In the genomic region with DNA sequence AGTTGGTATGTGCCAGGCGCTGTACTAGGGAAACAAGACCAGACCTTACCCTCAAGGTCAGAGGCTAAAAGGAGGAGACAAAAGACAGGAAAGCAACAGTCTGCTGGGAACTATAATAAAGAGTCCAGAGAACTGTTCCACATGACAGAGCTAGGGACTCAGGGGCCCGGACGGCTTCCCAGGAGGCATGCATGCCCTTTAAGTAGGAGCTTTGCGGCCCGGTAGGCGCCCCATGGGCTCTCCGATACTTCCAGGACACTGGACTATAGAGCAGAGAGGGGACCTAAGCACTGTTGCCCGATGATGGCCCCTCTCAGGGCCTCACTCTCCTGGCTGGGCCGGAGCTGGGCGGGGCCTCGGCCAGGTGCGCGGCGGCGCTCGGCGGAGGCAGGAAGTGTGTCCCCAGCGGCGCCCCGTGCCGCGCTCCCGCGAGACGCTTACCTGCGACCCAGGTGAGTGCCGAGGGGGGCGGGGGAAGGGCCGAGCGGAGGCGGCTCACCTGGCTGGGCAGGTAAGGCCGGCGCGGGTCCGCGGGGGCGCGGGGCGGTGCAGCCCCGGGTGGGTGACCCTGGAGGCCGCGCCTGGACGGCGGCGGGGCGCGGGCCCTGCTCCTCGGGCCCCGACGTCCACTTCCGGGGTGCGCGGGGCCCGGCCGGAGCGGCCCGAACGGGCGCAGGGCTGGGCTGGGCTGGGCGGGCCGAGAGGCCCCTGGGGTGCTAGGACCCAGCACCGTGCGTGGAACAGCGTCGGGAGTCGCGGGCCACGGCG, we compare ENCODE assay signal across 9 mouse cellular contexts. TPM values are rescaled to one million over a fixed set of nuclear protein-coding genes. Genes with fewer than 3 reads are reported as not detected.
DNase-seq lines count a peak whose midpoint lies in the region; ATAC-seq lines count a peak whose summit lies in the region.
"Had no signal": no experiment of that assay in that cellular context is flagged by ENCODE, and none has a peak within 500 bp of the region (broad histone marks: within the 10 kb centered on the region; RNA-seq: fewer than 3 reads in every experiment).

Gene Kdf1 (plus strand): TSS at position 363 of the 768 bp plus-strand sequence.

- H3K4me1 ChIP-seq in heart, embryonic 11.5 days (ENCODE audit: control insufficient read depth, insufficient read depth, low read length): peaks cover 9% of the 10 kb centered on the region
- H3K4me1 ChIP-seq in forebrain, embryonic 13.5 days: peaks cover 7% of the 10 kb centered on the region; the same call in 1 of the 2 replicates

- WGBS in heart, embryonic 11.5 days (ENCODE audit: insufficient replicate concordance): 5% methylated on average over 47 of the region's 69 CpGs
- 5% methylated on average over 44 of the region's 69 CpGs for WGBS in forebrain, embryonic 13.5 days

- no peaks in the 10 kb centered on the region for H3K9me3 ChIP-seq in heart, embryonic 11.5 days (replicated peaks; ENCODE audit: control insufficient read depth, low read length)
- no peaks in the 10 kb centered on the region for H3K9me3 ChIP-seq in forebrain, embryonic 13.5 days (replicated peaks)

- no peak within 1 kb of the TSS for H3K27ac ChIP-seq in heart, embryonic 11.5 days (ENCODE audit: low read depth, low read length)
- no peak within 1 kb of the TSS for H3K27ac ChIP-seq in forebrain, embryonic 13.5 days
- H3K27ac ChIP-seq: macrophage had no signal

- H3K4me2 ChIP-seq in heart, embryonic 11.5 days: peak within 1 kb of the TSS; percentile 78
- peak within 1 kb of the TSS; percentile 52 for H3K4me2 ChIP-seq in forebrain, embryonic 13.5 days

- H3K27me3 ChIP-seq in heart, embryonic 11.5 days (ENCODE audit: control insufficient read depth, insufficient read depth, low read length): peaks cover 36% of the 10 kb centered on the region
- H3K27me3 ChIP-seq in forebrain, embryonic 13.5 days: peaks cover 64% of the 10 kb centered on the region

- intact Hi-C loops in heart, postnatal 25 days (cut with DNase I): no loop called here

- no peak; the same call in 1 of the 2 replicates for ATAC-seq in heart, embryonic 11.5 days (replicated peaks; ENCODE audit: insufficient number of reproducible peaks, low FRiP score, low TSS enrichment)
- no peak for ATAC-seq in forebrain, embryonic 13.5 days

- no peaks in the 10 kb centered on the region for H3K36me3 ChIP-seq in heart, embryonic 11.5 days (ENCODE audit: control insufficient read depth, insufficient read depth, low read length)
- no peaks in the 10 kb centered on the region for H3K36me3 ChIP-seq in forebrain, embryonic 13.5 days (ENCODE audit: poor library complexity, severe bottlenecking)

- DNase-seq in heart, postnatal 25 days (ENCODE audit: low spot score): no peak
- DNase-seq in kidney, postnatal 14 days: peak; percentile 89
- peak; percentile 74 for DNase-seq in lung, postnatal 36 days
- DNase-seq in layer of hippocampus, adult 8-10 months (ENCODE audit: low spot score in 2 of 2): no peak
- DNase-seq in adrenal gland, adult (ENCODE audit: inconsistent age in 2 of 2, low spot score in 1 of 2): no peak
- no peak for DNase-seq in T-cell, adult 2 months (ENCODE audit: low spot score)

- H3K9ac ChIP-seq in heart, embryonic 11.5 days (ENCODE audit: low read depth, low read length): peak within 1 kb of the TSS; percentile 65
- no peak within 1 kb of the TSS for H3K9ac ChIP-seq in forebrain, embryonic 13.5 days

- peak within 1 kb of the TSS; percentile 54 for H3K4me3 ChIP-seq in heart, embryonic 11.5 days (ENCODE audit: low read depth, low read length)
- H3K4me3 ChIP-seq in forebrain, embryonic 13.5 days: peak within 1 kb of the TSS; percentile 31

RNA-seq across cellular contexts. Expression of gene Kdf1, which starts in this region (rescaled TPM):
- polyA plus RNA-seq in heart, embryonic 11.5 days (2014; fragmentation: Nextera tagmentation; extraction: Ambion mirVana): 0.77 and 0.80 TPM in 2 replicates
- not detected for total RNA-seq in heart, postnatal 25 days (2021)
- 0.26 and 0.39 TPM in 2 replicates for polyA plus RNA-seq in forebrain, embryonic 13.5 days (2015; fragmentation: Nextera tagmentation; extraction: Ambion mirVana)
- total RNA-seq in layer of hippocampus, adult 8-10 months (2022): 1 to 10 TPM in 2 of 4 experiments, under 1 TPM in 2; 0.45 to 2.0 (median 1.2) TPM
- polyA plus RNA-seq: macrophage had no signal

Comparison
In these comparisons a context has a peak if more than half of its experiments do, and no peak if none do; other contexts are left out.
1. DNase-seq: peak in kidney, postnatal 14 days (single experiment) and lung, postnatal 36 days (single experiment); none in heart, postnatal 25 days (single experiment), layer of hippocampus, adult 8-10 months (0 of 2), adrenal gland, adult (0 of 2) and T-cell, adult 2 months (single experiment).